Mouse (Mus musculus) limb, embryonic 11.5 days (tissue): ENCODE results near the gene Igfbp5. TPM values are rescaled to one million over a fixed set of nuclear protein-coding genes. Genes with fewer than 3 reads are reported as not detected.
A peak's percentile ranks its signal among the peaks of the same experiment; 100 is the strongest.

ENCODE experiments used
- ATAC-seq: fragments of 200-750 bp; cut with Nextera tagmentation; 2 replicates; pipeline ENCODE4 v1.8.0; 2017; ENCODE audit warnings: low read depth; ENCODE audit not compliant: insufficient number of reproducible peaks, low FRiP score, low TSS enrichment
- DNase-seq: peaks from one replicate; pipeline ENCODE4 v3.0.0-alpha.2; 2015; ENCODE audit warnings: low spot score
- H3K27ac ChIP-seq: fragments of 300-500 bp; sonication (generic); replicated peaks from 2 replicates; pipeline ENCODE4 v1.5.1; 2014; ENCODE audit warnings: low read depth, mild to moderate bottlenecking, low read length
- H3K27me3 ChIP-seq: fragments of 300-500 bp; sonication (generic); 2 replicates; pipeline ENCODE4 v1.6.1; 2014; ENCODE audit warnings: mild to moderate bottlenecking, low read length, mixed read lengths; ENCODE audit not compliant: control insufficient read depth, insufficient read depth
- H3K36me3 ChIP-seq: fragments of 300-500 bp; sonication (generic); 2 replicates; pipeline ENCODE4 v1.6.1; 2014; ENCODE audit warnings: mild to moderate bottlenecking, low read length, moderate library complexity, mixed read lengths; ENCODE audit not compliant: control insufficient read depth, insufficient read depth
- H3K4me1 ChIP-seq: fragments of 300-500 bp; sonication (generic); 2 replicates; pipeline ENCODE4 v1.6.1; 2014; ENCODE audit warnings: low read length, mixed read lengths; ENCODE audit not compliant: control insufficient read depth, insufficient read depth
- H3K4me2 ChIP-seq: fragments of 300-500 bp; sonication (generic); 2 replicates; pipeline ENCODE4 v1.6.1; 2014; ENCODE audit warnings: low read depth, mild to moderate bottlenecking, moderate library complexity; ENCODE audit not compliant: severe bottlenecking
- H3K4me3 ChIP-seq: fragments of 300-500 bp; sonication (generic); 2 replicates; pipeline ENCODE4 v1.5.1; 2014; ENCODE audit warnings: low read depth, low read length
- H3K9ac ChIP-seq: fragments of 300-500 bp; sonication (generic); 2 replicates; pipeline ENCODE4 v1.6.1; 2014; ENCODE audit warnings: mild to moderate bottlenecking, low read length
- H3K9me3 ChIP-seq: fragments of 300-500 bp; sonication (generic); 2 replicates; pipeline ENCODE4 v1.6.1; 2016; ENCODE audit warnings: low read length; ENCODE audit not compliant: control insufficient read depth
- WGBS: fragments of 180-500 bp; shearing (Covaris S2); extraction: QIAGEN DNeasy Blood & Tissue Kit; methylation state at CpG from one replicate; pipeline ENCODE4 v1.1.7; 2014; 5-methylcytosine and 5-hydroxymethylcytosine counted together
- polyA plus RNA-seq: library from polyadenylated mRNA; unstranded; fragments of >200 nt; fragmentation: Nextera tagmentation; extraction: Ambion mirVana; gene quantifications from 2 replicates; pipeline ENCODE4 v1.2.1, GENCODE M21; 2014

Gene Igfbp5
- polyA plus RNA-seq, 1 experiment from 2014 or later, result 48.4 TPM

DNA sequence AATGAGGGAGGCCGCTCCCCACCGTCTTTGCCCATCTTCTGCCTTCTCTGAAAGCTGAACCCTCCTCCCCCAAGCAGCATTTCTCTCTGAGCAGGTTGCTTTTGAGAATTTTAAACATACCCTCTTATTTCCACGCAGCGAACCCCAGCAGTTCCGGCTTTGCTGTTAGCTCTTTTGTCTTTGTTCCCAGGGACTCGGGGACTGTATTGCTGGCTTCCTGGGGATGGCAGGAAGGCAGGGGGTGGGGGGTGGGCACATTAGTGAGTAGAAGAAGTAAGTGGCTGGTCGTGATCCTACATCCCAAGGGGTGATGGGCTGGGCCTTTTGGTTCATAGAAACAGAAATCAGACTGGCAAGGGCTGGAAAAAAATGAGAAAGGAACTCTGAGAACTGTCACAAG lies 47.8 kb downstream of the Igfbp5 start:
- peak overlapping the region; percentile 79 for H3K4me3 ChIP-seq
- H3K27ac ChIP-seq, result peak overlapping the region; percentile 75
- no peaks in the 10 kb centered on the region for H3K27me3 ChIP-seq
- no peak for ATAC-seq
- H3K4me1 ChIP-seq, result peaks cover 13% of the 10 kb centered on the region
- 3% methylated on average over 7 of the region's 7 CpGs for WGBS
- no peaks in the 10 kb centered on the region for H3K9me3 ChIP-seq
- peak overlapping the region; percentile 98 for H3K4me2 ChIP-seq
- no peaks in the 10 kb centered on the region for H3K36me3 ChIP-seq
- DNase-seq, result peak; percentile 43
- peak overlapping the region; percentile 58 for H3K9ac ChIP-seq

DNA sequence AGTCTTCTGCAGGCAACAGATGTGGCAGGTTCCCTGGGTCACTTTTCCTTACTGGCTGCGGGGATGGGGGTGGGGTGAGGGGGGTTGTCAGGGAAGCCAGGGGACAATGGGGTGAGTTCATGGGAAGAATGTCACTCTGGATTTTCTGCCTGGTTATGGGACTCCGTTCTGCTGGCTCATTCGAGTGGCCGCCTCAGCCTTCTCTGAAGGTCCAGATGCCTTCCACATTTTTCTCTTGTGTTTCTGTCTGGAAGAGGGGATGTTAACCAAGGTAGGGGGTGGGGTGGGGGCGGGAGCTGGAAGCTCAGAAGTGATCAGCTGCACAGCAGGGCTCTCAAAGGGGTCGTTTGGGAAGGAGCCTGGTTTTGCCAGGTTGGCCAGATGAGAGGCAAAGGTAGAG lies 48.2 kb downstream of the Igfbp5 start:
- Histone ChIP-seq H3K27me3 (no peaks in the 10 kb centered on the region), H3K4me1 (peaks cover 13% of the 10 kb centered on the region), H3K36me3 (no peaks in the 10 kb centered on the region), H3K27ac (peak overlapping the region; percentile 75), H3K4me2 (peak overlapping the region; percentile 98), H3K9ac (peak overlapping the region; percentile 58), H3K4me3 (peak overlapping the region; percentile 79), H3K9me3 (no peaks in the 10 kb centered on the region)
- ATAC-seq, result no peak
- peak; percentile 53 for DNase-seq
- WGBS, result under 1% methylated on average over 6 of the region's 6 CpGs

DNA sequence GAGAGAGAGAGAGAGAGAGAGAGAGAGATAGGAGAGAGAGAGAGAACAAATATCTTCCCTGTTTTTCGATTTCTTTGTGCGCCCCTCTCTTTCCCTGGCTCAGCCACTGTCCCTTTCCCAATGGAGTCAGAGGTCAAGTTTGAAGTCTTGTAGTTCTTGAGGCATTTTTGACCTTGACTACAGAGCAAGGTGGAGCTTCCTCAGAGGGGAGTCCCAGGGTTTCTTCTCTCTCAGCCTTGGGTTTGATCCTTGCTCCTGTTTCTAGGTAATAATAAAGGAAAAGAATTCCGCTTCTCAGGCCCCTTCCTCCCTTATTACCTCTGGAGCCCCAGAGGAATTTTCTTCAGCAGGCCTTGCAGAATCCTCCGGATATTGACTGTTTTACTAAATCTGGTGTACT lies 48.8 kb downstream of the Igfbp5 start:
- no peaks in the 10 kb centered on the region for H3K36me3 ChIP-seq
- no peaks in the 10 kb centered on the region for H3K27me3 ChIP-seq
- WGBS, result 5% methylated on average over 4 of the region's 4 CpGs
- H3K9ac ChIP-seq, result peak overlapping the region; percentile 83
- peaks cover 13% of the 10 kb centered on the region for H3K4me1 ChIP-seq
- H3K27ac ChIP-seq, result peak overlapping the region; percentile 75
- H3K4me3 ChIP-seq, result peak overlapping the region; percentile 79
- H3K4me2 ChIP-seq, result peak overlapping the region; percentile 98
- no peak for ATAC-seq
- H3K9me3 ChIP-seq, result no peaks in the 10 kb centered on the region
- peak; percentile 46 for DNase-seq

DNA sequence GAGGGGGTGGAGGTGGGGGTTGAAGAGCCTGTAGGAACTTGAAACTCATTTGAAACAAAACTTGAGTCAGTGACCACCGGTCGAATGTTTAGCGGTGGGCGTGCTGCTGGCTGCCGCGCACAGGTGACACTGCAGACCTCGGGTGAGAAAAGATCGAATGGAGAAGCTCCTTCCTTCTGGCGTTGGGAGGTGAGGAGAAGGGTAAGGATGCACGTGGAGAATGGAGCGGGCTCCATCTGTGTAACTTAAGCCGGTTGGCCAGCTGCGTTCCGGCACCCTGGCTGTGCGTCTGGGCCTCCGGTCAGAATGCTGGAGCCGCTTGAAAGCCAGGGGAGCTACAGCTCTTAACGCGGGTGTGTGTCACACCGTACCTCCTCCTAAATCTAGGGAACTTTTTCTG lies 49.4 kb downstream of the Igfbp5 start:
- ATAC-seq, result no peak
- peaks cover 13% of the 10 kb centered on the region for H3K4me1 ChIP-seq
- DNase-seq, result peak; percentile 72

DNA sequence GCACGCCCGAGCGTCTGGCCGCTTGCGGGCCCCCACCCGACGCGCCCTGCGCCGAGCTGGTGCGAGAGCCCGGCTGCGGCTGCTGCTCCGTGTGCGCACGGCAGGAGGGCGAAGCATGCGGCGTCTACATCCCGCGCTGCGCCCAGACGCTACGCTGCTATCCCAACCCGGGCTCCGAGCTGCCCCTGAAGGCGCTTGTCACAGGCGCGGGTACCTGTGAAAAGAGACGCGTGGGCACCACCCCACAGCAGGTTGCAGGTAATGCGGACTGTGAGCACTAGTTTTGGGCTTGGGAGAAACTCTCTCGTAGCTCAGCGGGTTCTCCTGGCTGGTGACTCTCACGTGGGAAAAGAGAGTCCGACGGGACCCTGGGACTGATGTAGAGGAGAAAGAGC lies 50.0 kb downstream of the Igfbp5 start:
- ATAC-seq, result no peak

More for the DNA sequence above, 49.4 kb downstream of the Igfbp5 start:
- peak overlapping the region; percentile 83 for H3K9ac ChIP-seq
- peak overlapping the region; percentile 79 for H3K4me3 ChIP-seq
- no peaks in the 10 kb centered on the region for H3K9me3 ChIP-seq
- H3K27me3 ChIP-seq, result no peaks in the 10 kb centered on the region
- H3K4me2 ChIP-seq, result peak overlapping the region; percentile 98
- no peaks in the 10 kb centered on the region for H3K36me3 ChIP-seq
- under 1% methylated on average over 20 of the region's 20 CpGs for WGBS
- no peak overlapping the region for H3K27ac ChIP-seq

DNA sequence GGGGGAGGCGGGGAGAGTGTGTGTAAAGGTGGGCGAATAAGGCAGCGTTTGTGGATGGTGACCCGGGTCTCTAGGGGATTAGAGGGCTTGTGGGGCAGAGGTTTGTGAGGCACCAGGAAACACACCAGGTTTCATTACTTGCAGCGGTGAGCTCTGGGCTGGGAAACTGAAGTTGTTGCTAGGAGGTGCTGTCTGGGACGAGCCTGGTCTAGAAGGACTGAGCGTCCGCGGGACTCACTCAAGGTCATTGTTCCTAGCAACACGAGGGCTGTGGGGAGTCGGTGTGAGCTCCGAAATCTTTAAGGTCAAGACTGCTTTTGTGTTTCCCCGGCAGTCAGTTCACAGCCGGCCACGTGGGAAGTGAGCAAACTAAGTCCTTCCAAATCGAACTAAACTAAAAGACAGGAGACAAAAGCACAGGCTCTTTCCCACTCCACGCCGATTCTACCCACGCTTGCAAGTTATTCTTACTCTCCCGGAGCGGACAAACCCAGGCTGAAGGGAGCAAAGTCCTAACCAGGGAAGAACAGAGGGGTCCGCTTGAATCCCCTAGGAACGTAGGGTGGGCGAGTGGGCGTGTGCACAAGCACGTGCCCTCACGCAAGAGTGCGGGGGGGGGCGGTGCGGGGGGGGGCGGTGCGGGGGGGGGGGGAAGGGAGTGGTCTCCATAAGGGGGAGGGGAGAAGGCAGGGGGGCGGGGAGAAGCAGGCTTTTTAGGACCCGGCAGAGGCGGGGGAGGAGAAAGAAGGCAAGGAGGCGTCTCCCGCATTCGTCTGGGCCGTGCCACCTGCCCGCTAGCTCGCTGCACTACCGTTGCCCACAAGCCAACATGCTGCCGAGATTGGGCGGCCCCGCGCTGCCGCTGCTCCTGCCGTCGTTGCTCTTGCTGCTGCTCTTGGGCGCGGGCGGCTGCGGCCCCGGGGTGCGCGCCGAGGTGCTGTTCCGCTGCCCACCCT lies 50.7 kb downstream of the Igfbp5 start, which contains the start of gene Igfbp2:
Gene Igfbp2, plus strand, starts transcription at position 753 of the 956 bp plus-strand sequence.
- ATAC-seq (peak; percentile 73), DNase-seq (peak; percentile 81)
- Histone ChIP-seq H3K9me3 (no peaks in the 10 kb centered on the region), H3K27ac (peak within 1 kb of the TSS; percentile 55; the same call in 1 of the 2 replicates), H3K4me2 (peak within 1 kb of the TSS; percentile 98), H3K4me1 (peaks cover 13% of the 10 kb centered on the region), H3K36me3 (no peaks in the 10 kb centered on the region), H3K4me3 (peak within 1 kb of the TSS; percentile 79), H3K9ac (peak within 1 kb of the TSS; percentile 83), H3K27me3 (no peaks in the 10 kb centered on the region)
- 1% methylated on average over 45 of the region's 58 CpGs for WGBS

More for the DNA sequence above, 50.0 kb downstream of the Igfbp5 start:
- Histone ChIP-seq H3K27ac (peak overlapping the region; percentile 52; the same call in 1 of the 2 replicates), H3K36me3 (no peaks in the 10 kb centered on the region), H3K4me2 (peak overlapping the region; percentile 98), H3K27me3 (no peaks in the 10 kb centered on the region), H3K4me1 (peaks cover 13% of the 10 kb centered on the region), H3K4me3 (peak overlapping the region; percentile 79), H3K9me3 (no peaks in the 10 kb centered on the region), H3K9ac (peak overlapping the region; percentile 83)
- DNase-seq, result peak; percentile 68
- WGBS, result 0% methylated on average over 37 of the region's 37 CpGs

DNA sequence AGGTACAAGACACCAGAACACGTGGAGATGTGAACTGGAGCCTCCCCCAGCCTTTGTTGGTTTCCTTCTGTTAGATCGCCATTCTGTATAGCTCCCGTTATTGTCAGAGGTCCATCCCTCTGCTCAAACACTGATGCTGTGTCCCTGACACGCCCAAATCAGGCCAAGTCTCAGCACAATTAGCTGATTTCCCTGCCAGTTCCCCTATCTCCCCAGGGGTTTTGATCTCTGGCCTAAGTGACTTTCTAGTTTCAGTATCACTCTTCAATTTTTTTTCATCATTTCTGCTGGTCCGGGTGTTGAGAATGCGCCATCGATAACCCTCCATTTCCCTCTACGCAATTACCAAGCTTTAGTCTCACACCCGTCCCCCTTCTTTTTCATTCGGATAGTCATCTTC lies 51.8 kb downstream of the Igfbp5 start:
- Histone ChIP-seq H3K9me3 (no peaks in the 10 kb centered on the region), H3K4me1 (peaks cover 10% of the 10 kb centered on the region), H3K4me2 (no peak overlapping the region), H3K4me3 (no peak overlapping the region), H3K9ac (no peak overlapping the region), H3K36me3 (no peaks in the 10 kb centered on the region), H3K27ac (no peak overlapping the region), H3K27me3 (no peaks in the 10 kb centered on the region)
- WGBS, result 84% methylated on average over 10 of the region's 10 CpGs
- ATAC-seq (no peak), DNase-seq (no peak)

DNA sequence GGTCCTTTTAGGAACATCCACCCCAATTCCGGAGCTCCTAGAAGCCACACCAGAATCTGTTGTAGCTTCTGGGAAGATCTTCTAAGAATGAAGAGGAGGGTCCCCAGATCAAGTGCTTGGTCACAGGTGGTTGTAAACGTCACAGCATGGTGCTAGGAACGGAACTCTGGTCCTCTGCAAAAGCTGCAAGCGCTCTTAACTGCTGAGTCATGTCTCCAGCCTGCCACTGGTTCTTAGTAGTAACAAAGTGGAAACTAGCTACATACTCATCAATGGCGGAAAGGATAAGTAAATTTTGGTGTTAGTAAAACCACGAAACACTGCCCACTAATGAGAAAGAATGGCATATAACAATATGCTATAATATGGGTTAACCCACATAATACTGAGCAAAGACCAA lies 54.7 kb downstream of the Igfbp5 start:
- no peaks in the 10 kb centered on the region for H3K36me3 ChIP-seq
- 86% methylated on average over 6 of the region's 6 CpGs for WGBS
- H3K27me3 ChIP-seq, result no peaks in the 10 kb centered on the region
- DNase-seq, result no peak
- no peak overlapping the region for H3K27ac ChIP-seq
- no peaks in the 10 kb centered on the region for H3K9me3 ChIP-seq
- H3K4me3 ChIP-seq, result no peak overlapping the region
- H3K4me1 ChIP-seq, result no peaks in the 10 kb centered on the region
- no peak for ATAC-seq
- H3K9ac ChIP-seq, result no peak overlapping the region
- H3K4me2 ChIP-seq, result no peak overlapping the region
